Mouse (Mus musculus) bone marrow macrophage, adult 2 months (primary cell): ENCODE measurements around the gene Rplp2.

Experiments
- CTCF ChIP-seq: IDR thresholded peaks from 2 replicates; pipeline ENCODE4 v1.5.1; 2012; ENCODE audit warnings: low read depth, mild to moderate bottlenecking, low read length, moderate library complexity
- POLR2A ChIP-seq: IDR thresholded peaks from 2 replicates; pipeline ENCODE4 v1.6.1; 2012; ENCODE audit warnings: mild to moderate bottlenecking, low read depth, low read length, borderline replicate concordance

GRCm38 (mm10) chr7:141433517-141434400, 13.4 kb upstream of the Rplp2 start:
- TF ChIP-seq CTCF (no peak), POLR2A (no peak)
